Mouse (Mus musculus): ENCODE data around the gene Mllt10.

Mllt10 gene

GRCm38 (mm10) chr2:18055016-18055928 lies at the start of gene Mllt10:
Gene Mllt10 (plus strand): TSS chr2:18055237.
- DNase-seq: peak in 1 of 2 experiments; percentile 44

- DNase-seq: no peak
Observed at GRCm38 (mm10) chr2:18011226-18011625, 43.8 kb upstream of the Mllt10 start.

- no peak for DNase-seq
Observed at GRCm38 (mm10) chr2:18012866-18013265, 42.2 kb upstream of the Mllt10 start.

- DNase-seq: no peak
Observed at GRCm38 (mm10) chr2:18015581-18015980, 39.5 kb upstream of the Mllt10 start.

- DNase-seq: no peak
Observed at GRCm38 (mm10) chr2:18016639-18017038, 38.4 kb upstream of the Mllt10 start.

GRCm38 (mm10) chr2:18017321-18017720 lies 37.7 kb upstream of the Mllt10 start:
- DNase-seq: no peak

- DNase-seq: no peak
Observed at GRCm38 (mm10) chr2:18019122-18019521, 35.9 kb upstream of the Mllt10 start.

- DNase-seq: no peak
Observed at GRCm38 (mm10) chr2:18022886-18023285, 32.2 kb upstream of the Mllt10 start.

GRCm38 (mm10) chr2:18025116-18025515 lies 29.9 kb upstream of the Mllt10 start:
- DNase-seq: no peak

GRCm38 (mm10) chr2:18025781-18026115 lies 29.3 kb upstream of the Mllt10 start:
- no peak for DNase-seq

- DNase-seq: peak; percentile 85 to 89
Observed at GRCm38 (mm10) chr2:18026116-18026947, 28.7 kb upstream of the Mllt10 start.

GRCm38 (mm10) chr2:18027448-18028139 lies 27.4 kb upstream of the Mllt10 start:
- DNase-seq: peak; percentile 96 to 97

- DNase-seq: peak; percentile 98 to 99
Observed at GRCm38 (mm10) chr2:18028140-18029021, 26.7 kb upstream of the Mllt10 start.

- no peak for DNase-seq
Observed at GRCm38 (mm10) chr2:18029656-18030055, 25.4 kb upstream of the Mllt10 start.

- DNase-seq: no peak
Observed at GRCm38 (mm10) chr2:18030581-18030980, 24.5 kb upstream of the Mllt10 start.

GRCm38 (mm10) chr2:18031271-18031821 lies 23.7 kb upstream of the Mllt10 start:
- DNase-seq: peak in 1 of 2 experiments; percentile 70

GRCm38 (mm10) chr2:18031831-18032537 lies 23.1 kb upstream of the Mllt10 start:
- DNase-seq: peak; percentile 40 to 74

- DNase-seq: peak; percentile 46 to 56
Observed at GRCm38 (mm10) chr2:18032538-18032895, 22.5 kb upstream of the Mllt10 start.

GRCm38 (mm10) chr2:18033166-18034108 lies 21.6 kb upstream of the Mllt10 start:
- no peak for DNase-seq
